Mouse (Mus musculus) limb, embryonic 14.5 days (tissue): ENCODE results near the gene Arhgef10l. TPM values are rescaled to one million over a fixed set of nuclear protein-coding genes. Genes with fewer than 3 reads are reported as not detected.

Experiments
- ATAC-seq: fragments of 200-750 bp; cut with Nextera tagmentation; 2 replicates; pipeline ENCODE4 v1.8.0; 2017; ENCODE audit warnings: low read depth, moderate number of reproducible peaks, moderate TSS enrichment; ENCODE audit not compliant: low FRiP score
- DNase-seq: peaks from one replicate; pipeline ENCODE4 v3.0.0-alpha.2; 2015; ENCODE audit warnings: low spot score
- H3K27ac ChIP-seq: fragments of 300-500 bp; sonication (generic); replicated peaks from 2 replicates; pipeline ENCODE4 v1.5.1; 2014; ENCODE audit warnings: low read depth, mild to moderate bottlenecking, low read length, moderate library complexity, mixed read lengths
- H3K27me3 ChIP-seq: fragments of 300-500 bp; sonication (generic); 2 replicates; pipeline ENCODE4 v1.6.1; 2014; ENCODE audit warnings: low read length, mixed read lengths; ENCODE audit not compliant: control insufficient read depth, insufficient read depth
- H3K36me3 ChIP-seq: fragments of 300-500 bp; sonication (generic); 2 replicates; pipeline ENCODE4 v1.6.1; 2014; ENCODE audit warnings: mild to moderate bottlenecking, low read length, moderate library complexity, mixed read lengths; ENCODE audit not compliant: control insufficient read depth, insufficient read depth
- H3K4me1 ChIP-seq: fragments of 300-500 bp; sonication (generic); 2 replicates; pipeline ENCODE4 v1.6.1; 2014; ENCODE audit warnings: antibody characterized with exemption, low read length, mixed read lengths; ENCODE audit not compliant: control insufficient read depth, insufficient read depth
- H3K4me2 ChIP-seq: fragments of 300-500 bp; sonication (generic); replicated peaks from 2 replicates; pipeline ENCODE4 v1.6.1; 2014; ENCODE audit warnings: low read depth, mild to moderate bottlenecking, low read length, moderate library complexity; ENCODE audit not compliant: severe bottlenecking
- H3K4me3 ChIP-seq: fragments of 300-500 bp; sonication (generic); replicated peaks from 2 replicates; pipeline ENCODE4 v1.5.1; 2014; ENCODE audit warnings: low read length
- H3K9ac ChIP-seq: fragments of 300-500 bp; sonication (generic); 2 replicates; pipeline ENCODE4 v1.6.1; 2014; ENCODE audit warnings: mild to moderate bottlenecking, low read depth, low read length, moderate library complexity; ENCODE audit not compliant: severe bottlenecking
- H3K9me3 ChIP-seq: fragments of 300-500 bp; sonication (generic); 2 replicates; pipeline ENCODE4 v1.6.1; 2016; ENCODE audit warnings: low read length; ENCODE audit not compliant: control insufficient read depth
- POLR2A ChIP-seq: fragments of 200-500 bp; IDR thresholded peaks from 2 replicates; pipeline ENCODE4 v1.8.0; 2012; ENCODE audit warnings: inconsistent platforms, mild to moderate bottlenecking, moderate library complexity, borderline replicate concordance; ENCODE audit not compliant: insufficient read depth, insufficient read length; ENCODE audit errors: extremely low read depth
- whole genome bisulfite sequencing: fragments of 180-500 bp; shearing (Covaris S2); extraction: QIAGEN DNeasy Blood & Tissue Kit; methylation state at CpG from one replicate; pipeline ENCODE4 v1.1.7; 2014; 5-methylcytosine and 5-hydroxymethylcytosine counted together
- polyA plus RNA-seq, 2 experiments: library from polyadenylated mRNA; depleted of rRNA in 1 of 2; stranded (reverse) in 1 of 2; unstranded in 1 of 2; fragments of >200 nt; fragmentation: Nextera tagmentation in 1 of 2; extraction: Ambion mirVana in 1 of 2; gene quantifications; 2 replicates each; pipeline versions ENCODE4 v1.2.1 to v1.2.3; 2012 to 2014

The Arhgef10l gene
- polyA plus RNA-seq (2012; rRNA removed), result 19.5 and 25.4 TPM in 2 replicates
- polyA plus RNA-seq (2014; fragmentation: Nextera tagmentation; extraction: Ambion mirVana), result 13.7 and 15.2 TPM in 2 replicates

DNA sequence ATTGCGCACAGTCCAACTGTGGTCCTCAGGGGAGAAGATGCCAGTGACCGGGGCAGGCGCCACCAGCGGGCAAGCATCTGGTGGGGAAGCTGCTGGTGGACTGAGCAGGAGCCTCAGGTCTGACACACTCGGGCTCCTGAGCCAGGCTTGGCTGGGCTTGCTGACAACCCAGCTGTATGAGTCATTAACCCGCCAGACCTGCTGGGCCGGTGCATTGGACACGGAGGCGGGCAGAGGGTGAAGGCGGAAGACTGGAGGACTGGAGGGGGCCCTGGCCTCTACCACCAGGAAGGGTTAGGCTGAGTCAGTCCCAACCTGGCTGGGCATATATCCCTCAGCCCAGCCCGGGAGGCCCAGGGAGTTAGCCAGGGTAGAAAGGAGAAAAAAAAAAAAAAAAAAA is at the start of gene Arhgef10l:
Gene Arhgef10l (minus strand): TSS at position 253 of the 400 bp plus-strand sequence.
- Histone ChIP-seq H3K9me3 (no peaks in the 10 kb centered on the region), H3K27me3 (no peaks in the 10 kb centered on the region), H3K36me3 (no peaks in the 10 kb centered on the region), H3K4me1 (peaks cover 8% of the 10 kb centered on the region), H3K27ac (no peak within 1 kb of the TSS), H3K9ac (no peak within 1 kb of the TSS), H3K4me3 (no peak within 1 kb of the TSS), H3K4me2 (no peak within 1 kb of the TSS)
- ATAC-seq (no peak), DNase-seq (no peak)
- no peak for TF ChIP-seq POLR2A
- WGBS, result 51% methylated on average over 11 of the region's 11 CpGs

DNA sequence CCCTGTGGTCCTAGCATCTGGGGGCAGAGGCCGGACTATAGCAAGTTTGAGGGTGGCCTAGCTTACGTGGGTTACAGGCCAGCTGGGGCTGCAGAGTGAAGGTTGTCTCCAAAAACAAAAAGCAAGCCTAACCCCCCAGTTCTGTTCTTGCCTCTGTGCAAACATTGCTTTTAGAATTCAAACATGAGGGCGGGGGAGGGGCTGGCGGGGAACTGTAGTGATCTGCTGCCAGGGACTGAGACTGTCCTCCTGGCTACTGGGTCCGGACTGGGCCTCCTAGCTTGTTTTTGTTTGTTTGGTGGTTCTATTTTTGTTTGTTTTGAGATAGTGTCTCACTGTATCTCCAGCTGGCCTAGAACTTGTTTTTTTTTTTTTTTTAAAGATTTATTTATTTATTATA is 48.8 kb upstream of the Arhgef10l start:
- Histone ChIP-seq H3K36me3 (peaks cover 96% of the 10 kb centered on the region), H3K4me1 (no peaks in the 10 kb centered on the region), H3K27me3 (no peaks in the 10 kb centered on the region), H3K4me3 (no peak overlapping the region), H3K27ac (no peak overlapping the region), H3K9me3 (no peaks in the 10 kb centered on the region), H3K9ac (no peak overlapping the region), H3K4me2 (no peak overlapping the region)
- no peak for TF ChIP-seq POLR2A
- 90% methylated on average over 5 of the region's 5 CpGs for WGBS
- ATAC-seq, result no peak
- DNase-seq, result no peak

- Histone ChIP-seq H3K4me3 (no peak overlapping the region), H3K4me2 (no peak overlapping the region), H3K9ac (no peak overlapping the region), H3K36me3 (peaks cover 97% of the 10 kb centered on the region), H3K4me1 (no peaks in the 10 kb centered on the region), H3K27ac (0 out of 2 replicates have a peak overlapping the region, but pooled peaks have one; percentile 8), H3K9me3 (no peaks in the 10 kb centered on the region), H3K27me3 (no peaks in the 10 kb centered on the region)
- WGBS, result 60% methylated on average over 29 of the region's 29 CpGs
- no peak for TF ChIP-seq POLR2A
- DNase-seq, result peak; percentile 87
- peak; percentile 85 for ATAC-seq
These were observed 47.9 kb upstream of the Arhgef10l start for GRCm38 (mm10) chr4:140713480-140714365.

- Histone ChIP-seq H3K9me3 (no peaks in the 10 kb centered on the region), H3K27me3 (no peaks in the 10 kb centered on the region), H3K9ac (no peak overlapping the region), H3K27ac (no peak overlapping the region), H3K4me2 (no peak overlapping the region), H3K4me1 (no peaks in the 10 kb centered on the region), H3K36me3 (peaks cover 91% of the 10 kb centered on the region), H3K4me3 (no peak overlapping the region)
- DNase-seq (no peak), ATAC-seq (no peak)
- TF ChIP-seq POLR2A, result no peak
- 80% methylated on average over 5 of the region's 5 CpGs for whole genome bisulfite sequencing
These were observed 45.5 kb upstream of the Arhgef10l start for GRCm38 (mm10) chr4:140711360-140711759.

- WGBS, result 65% methylated on average over 10 of the region's 10 CpGs
- H3K4me1 ChIP-seq, result no peaks in the 10 kb centered on the region
- no peak overlapping the region for H3K27ac ChIP-seq
- no peaks in the 10 kb centered on the region for H3K9me3 ChIP-seq
- no peak overlapping the region for H3K4me2 ChIP-seq
- DNase-seq, result no peak
- no peak for TF ChIP-seq POLR2A
- H3K27me3 ChIP-seq, result no peaks in the 10 kb centered on the region
- H3K36me3 ChIP-seq, result peaks cover 89% of the 10 kb centered on the region
- ATAC-seq, result no peak
- no peak overlapping the region for H3K4me3 ChIP-seq
- H3K9ac ChIP-seq, result no peak overlapping the region
These were observed 45.0 kb upstream of the Arhgef10l start for GRCm38 (mm10) chr4:140710781-140711180.
